Mouse (Mus musculus) c-Kit-negative CD71-positive TER-119-positive erythroid progenitor cells, embryonic 14.5 days (primary cell): ENCODE measurements around the gene Nsd2.
"Not testable (repeated sequence)": the region's sequence is repeated elsewhere in the genome, so short reads cannot be mapped to it uniquely, and the experiment has no call there.

Source experiments
- DNase-seq: peaks from one replicate; pipeline ENCODE4 v3.0.0-alpha.2; 2013; ENCODE audit warnings: low read depth, low spot score

The Nsd2 gene

GRCm38 (mm10) chr5:33851466-33851865, 30.9 kb downstream of the Nsd2 start:
- DNase-seq, result no peak

- no peak for DNase-seq
Measured at GRCm38 (mm10) chr5:33853086-33853485, 32.6 kb downstream of the Nsd2 start.

DNA sequence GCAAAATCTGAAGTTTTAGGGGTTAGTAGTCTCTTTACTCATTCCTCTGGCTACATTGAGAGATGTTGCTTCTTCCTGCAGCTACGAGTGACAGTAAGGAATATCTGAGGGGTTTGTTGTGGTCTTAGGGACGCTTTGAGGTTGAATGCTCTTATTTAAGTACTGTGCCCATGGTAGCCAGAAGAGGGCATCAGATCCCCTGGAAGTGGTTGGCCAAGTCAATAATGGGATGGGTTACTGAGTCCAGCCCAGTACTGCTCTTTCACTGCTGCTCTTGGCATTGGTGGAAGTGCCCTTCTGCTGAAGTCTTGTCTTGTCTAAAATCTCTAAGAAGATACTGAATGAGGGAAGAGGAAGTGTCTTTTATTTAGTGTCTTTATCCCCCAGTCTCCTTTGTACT, 33.5 kb downstream of the Nsd2 start:
- no peak for DNase-seq

DNA sequence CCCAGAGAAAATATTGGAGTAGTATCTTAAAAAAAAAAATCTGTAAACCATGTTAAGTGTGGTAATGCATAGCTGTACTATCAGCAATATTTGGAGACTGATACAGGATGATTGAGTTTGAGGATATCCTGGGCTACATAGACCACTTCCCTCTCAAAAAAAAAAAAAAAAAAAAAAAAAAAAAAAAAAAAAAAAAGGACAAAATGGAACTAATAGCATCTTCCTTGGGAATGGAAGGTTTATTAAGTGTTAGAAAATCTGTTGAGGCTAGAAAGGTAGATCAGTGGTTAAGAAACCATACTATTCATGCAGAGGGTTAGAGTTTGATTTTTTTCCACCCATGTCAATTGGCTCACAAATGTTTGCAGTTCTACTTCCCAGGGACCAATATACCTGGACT, 37.2 kb downstream of the Nsd2 start:
- no peak for DNase-seq

GRCm38 (mm10) chr5:33875472-33875871, 54.9 kb downstream of the Nsd2 start:
- no peak for DNase-seq

- DNase-seq, result no peak
Measured at GRCm38 (mm10) chr5:33881118-33881517, 60.6 kb downstream of the Nsd2 start.

GRCm38 (mm10) chr5:33893406-33893805, 72.9 kb downstream of the Nsd2 start:
- DNase-seq, result no peak

GRCm38 (mm10) chr5:33895116-33895515, 74.6 kb downstream of the Nsd2 start:
- DNase-seq, result no peak

DNA sequence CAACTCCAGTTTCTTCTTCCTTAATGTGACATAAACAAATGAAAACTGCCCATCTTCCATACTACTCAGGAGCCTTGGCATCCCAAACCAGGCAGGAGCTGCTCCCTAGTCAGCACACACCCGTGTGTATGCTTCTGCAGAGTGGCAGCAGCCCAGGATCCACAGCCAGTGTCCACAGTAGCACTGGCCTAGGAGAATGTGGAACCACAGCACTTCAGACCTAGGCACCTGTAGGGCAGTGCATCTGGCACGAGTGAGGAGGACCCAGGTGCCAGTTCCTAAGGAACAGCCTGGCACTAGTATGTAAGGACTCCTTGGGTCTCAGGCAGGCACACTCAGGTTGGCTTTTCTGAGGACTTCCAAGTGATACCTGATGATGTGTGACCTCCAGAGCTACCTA, 76.6 kb downstream of the Nsd2 start:
- no peak for DNase-seq

DNA sequence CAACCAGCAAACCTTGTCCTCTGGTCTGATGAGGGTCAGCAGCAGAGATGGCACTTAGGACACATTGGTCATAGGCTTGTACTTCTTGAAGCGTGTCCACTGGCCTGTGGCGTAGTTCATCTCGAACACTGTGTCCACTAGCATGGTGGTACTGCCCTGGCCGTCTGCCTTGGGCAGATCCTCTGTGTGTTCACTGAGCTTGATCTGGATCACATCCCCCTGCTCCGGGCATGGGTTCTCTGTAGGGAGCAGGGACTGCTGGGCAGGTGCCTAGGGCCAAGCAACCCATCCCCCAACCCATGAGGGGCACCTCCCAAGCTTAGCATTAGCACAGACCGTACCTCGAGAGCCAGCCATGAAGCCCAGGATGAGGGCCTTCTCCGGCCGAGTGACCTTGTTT, 78.1 kb downstream of the Nsd2 start:
- DNase-seq, result no peak

GRCm38 (mm10) chr5:33899245-33899644, 78.7 kb downstream of the Nsd2 start:
- DNase-seq, result no peak

DNA sequence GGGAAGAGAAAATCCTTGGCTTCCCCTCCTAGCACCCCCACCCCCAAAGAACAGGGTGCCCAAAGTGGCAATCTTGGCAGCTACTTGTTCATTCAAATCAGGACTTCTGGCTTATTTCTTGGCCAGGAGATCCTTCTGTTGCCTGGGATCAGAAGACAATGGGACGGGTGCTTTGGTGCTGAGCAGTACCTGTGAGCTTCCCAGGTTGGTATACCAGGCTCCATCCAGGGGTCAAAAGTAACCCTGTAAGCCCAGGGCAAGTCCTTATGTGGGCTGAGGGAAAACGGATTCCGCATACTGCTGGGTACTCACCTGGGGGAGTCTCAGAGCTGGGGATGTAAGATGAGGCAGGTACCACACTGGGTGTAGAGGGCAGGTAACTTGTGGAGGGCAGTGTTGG, 79.6 kb downstream of the Nsd2 start:
- DNase-seq, result no peak

DNA sequence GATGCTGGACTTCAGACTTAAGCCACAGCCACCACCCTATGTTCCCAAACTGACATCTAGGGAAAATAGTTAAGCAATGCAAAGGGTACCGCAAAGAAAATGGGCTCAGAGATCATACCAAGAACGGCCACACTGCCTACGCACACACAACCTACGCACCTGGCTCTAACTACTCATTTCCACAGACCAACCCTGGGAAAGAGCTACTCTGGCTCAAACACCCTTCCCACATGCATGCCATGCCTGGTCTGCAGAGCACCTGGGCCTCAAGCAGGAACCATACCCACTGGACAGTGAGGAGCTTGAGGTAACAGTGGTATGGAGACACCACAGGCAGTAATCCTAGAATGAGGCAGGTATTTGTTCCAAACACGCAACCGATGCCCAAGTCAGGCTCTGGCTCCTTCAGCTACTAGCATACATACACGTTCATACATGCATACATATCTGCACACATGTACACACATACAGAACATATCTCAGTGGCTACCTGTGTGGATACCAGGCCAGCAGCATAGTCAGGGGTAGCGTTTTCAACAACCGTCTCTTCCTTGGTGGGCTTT, 80.3 kb downstream of the Nsd2 start:
- no peak for DNase-seq

DNA sequence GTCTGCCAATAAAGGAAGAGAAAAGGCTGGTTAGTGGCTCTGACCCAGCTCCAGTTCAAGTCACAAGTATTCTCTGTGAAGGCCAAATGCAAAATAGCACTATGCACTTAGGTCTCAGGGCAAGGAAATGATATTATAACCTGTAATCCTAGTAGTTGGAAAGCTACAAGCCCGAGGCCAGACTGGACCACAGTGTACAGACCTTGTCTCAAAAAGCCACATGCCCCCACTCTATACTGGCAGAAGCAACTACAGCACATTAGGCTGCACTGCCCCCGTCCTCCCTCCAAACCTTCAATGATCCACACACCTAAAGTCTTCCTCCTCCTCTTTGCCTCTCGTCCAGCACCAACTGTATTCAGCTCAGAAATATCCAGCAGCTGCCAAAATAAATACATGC, 80.8 kb downstream of the Nsd2 start:
- no peak for DNase-seq

DNA sequence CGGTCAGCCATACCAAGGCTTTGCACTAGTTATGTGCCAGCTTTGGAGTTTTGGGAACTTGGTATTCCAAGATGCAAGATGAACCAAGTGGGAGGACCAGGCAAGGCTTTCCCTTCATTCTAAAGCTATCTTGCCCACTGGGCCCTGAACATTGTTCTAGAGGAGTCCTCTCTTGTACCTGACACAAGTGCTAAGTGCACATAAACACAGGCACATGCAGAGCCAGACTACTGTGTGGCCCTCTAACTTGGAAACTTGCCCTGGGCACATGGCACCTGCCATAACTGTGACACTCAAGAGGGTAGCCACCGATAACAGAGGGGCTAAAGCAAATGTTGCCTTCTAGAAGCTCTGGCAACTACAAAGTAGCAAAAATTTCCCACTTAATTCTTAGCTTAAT, 82.2 kb downstream of the Nsd2 start:
- no peak for DNase-seq

DNA sequence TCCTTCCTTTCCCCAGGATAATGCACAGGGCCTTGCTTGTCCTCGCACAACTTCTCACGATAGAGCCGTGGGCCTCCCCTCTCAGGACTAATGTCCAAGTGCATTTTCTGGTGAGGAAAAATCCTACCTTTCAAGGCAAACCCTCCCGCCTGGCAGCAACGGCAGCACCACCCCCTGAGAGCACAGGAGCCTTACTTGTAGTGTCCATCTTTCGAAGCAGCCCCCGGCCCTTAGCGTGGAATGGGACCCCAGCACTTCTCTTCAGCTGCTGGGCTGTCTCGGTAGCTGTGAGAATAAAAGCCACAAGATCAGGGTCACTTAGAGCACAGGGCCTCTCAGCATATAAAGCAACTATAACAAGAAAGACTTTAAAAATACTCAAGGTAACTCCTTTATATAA, 82.7 kb downstream of the Nsd2 start:
- DNase-seq, result no peak

DNA sequence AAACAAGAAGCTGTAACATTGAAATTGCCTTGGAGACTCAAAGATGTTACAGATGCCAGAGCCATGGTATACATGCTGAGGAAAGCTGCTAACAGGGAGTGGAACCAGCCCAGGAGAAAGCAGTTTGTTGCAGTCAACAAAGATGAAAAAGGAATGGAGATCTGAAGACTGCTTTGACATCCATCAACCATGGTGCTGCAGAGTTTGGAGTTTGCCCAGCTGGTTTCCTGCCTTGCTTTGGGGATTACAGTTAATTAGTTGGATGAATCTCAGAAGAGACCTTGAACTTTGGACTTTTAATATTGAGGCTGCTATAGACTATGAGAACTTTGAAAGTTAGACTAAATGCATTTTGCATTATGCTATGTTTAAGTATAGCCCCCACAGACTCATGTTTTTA, 94.5 kb downstream of the Nsd2 start:
- DNase-seq, result not testable (repeated sequence)

GRCm38 (mm10) chr5:33916616-33917015, 96.1 kb downstream of the Nsd2 start:
- not testable (repeated sequence) for DNase-seq

GRCm38 (mm10) chr5:33919466-33919865, 98.9 kb downstream of the Nsd2 start:
- DNase-seq, result no peak

- no peak for DNase-seq
Measured at GRCm38 (mm10) chr5:33920037-33920436, 99.5 kb downstream of the Nsd2 start.

DNA sequence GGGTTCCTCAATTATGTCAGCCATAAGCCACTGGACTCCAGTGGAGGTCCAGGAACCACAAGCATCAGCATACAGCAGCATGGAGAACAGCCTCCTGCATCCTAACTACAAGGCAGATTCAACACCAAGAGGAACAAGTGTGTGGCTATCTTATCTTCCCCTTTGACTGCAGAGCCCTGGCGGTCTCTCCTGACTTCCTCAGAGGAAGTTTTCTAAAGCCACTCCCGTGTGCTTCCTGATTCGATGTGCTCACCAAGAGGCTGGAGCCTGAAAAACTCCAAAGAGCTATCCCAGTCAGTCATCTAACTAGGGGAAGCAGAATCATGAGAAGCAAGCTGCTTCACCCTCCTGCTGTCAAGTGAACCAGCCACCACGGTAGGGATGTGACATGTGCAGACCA, 100.4 kb downstream of the Nsd2 start:
- DNase-seq, result no peak

DNA sequence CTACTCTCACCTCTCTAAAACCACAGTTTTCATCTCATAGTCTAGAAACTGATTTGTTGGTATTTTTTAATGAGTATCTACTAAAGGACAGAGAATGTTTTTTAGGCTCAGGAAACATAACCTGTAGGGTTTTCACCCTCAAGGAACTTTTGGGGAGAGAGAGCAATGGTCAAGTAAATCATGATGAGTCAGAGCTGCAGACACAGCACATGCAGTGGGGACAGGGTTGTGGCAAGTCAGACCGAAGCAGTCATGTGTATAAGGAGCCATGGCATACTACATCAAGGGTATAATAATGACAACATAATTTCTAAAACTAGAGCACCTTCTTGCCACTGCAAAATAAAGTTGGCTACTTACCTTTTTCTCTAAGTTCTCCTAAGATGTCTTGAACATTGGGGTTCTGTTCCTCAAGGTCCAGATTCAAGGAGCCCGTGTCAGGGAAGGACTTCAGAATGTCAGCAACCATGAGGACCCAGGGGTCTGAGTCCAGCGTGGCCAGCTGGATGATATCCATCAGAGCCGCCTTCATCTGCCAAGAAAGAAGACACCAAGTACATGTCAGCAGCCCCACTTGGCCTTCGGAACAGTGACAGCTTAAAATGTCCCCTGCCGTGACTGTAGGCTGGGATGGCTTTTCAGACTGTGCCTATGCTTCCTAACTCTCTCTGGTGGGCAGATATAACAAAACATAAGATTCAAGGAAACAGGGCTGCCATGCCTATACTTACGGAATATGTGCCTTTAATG, 101.1 kb downstream of the Nsd2 start:
- DNase-seq, result no peak

DNA sequence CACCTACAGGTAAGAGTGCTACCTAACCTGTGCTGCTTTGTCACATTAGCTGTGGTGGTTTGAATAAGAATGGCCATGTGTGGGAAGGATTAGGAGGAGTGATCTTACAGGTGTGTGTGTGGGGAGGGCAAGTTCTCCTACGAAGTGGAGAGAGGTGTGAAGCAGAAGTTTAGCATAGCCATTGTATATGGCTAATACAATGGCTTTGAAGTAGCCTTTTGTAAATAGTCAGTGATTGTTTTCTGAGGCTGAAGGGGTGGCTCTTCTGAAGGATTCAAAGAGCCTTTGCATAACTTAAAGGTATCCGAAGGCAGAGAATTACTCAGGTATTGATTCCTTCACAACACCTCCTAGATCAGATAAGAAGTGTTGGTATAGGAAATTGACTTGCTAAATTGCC, 102.0 kb downstream of the Nsd2 start:
- DNase-seq, result no peak

- no peak for DNase-seq
Measured at GRCm38 (mm10) chr5:33926170-33926569, 105.6 kb downstream of the Nsd2 start.
